Mouse (Mus musculus): ENCODE data around the gene Trp53bp2. TPM values are rescaled to one million over a fixed set of nuclear protein-coding genes. Genes with fewer than 3 reads are reported as not detected.

Trp53bp2 gene
- polyA plus RNA-seq, 1 experiment from 2014 or later: 12.3 TPM

DNA sequence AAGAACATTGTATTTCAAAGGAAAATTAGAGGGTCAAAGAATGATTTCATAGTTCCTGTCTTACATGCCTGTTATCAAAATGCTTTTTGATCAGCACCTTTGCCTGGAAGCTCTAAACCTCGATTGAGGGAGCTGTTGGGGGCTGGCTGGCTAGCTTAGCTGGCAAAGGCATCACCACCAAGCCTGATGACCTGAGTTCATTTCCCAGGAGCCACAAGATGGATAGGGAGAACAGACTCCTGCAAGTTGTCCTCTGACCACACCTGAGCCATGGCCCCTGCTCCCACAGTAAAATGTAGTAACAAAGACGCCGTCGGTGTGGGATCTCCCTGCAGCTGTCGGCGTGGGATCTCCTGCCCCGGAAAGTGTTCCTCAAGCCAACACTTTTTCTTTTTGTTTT, 32.1 kb upstream of the Trp53bp2 start:
- Histone ChIP-seq H3K36me3 (ENCODE audit: control insufficient read depth, insufficient read depth, low read length) (no peaks in the 10 kb centered on the region), H3K27me3 (replicated peaks; ENCODE audit: control insufficient read depth, insufficient read depth, low read length) (no peaks in the 10 kb centered on the region), H3K4me1 (replicated peaks; ENCODE audit: control insufficient read depth, insufficient read depth, low read length) (no peaks in the 10 kb centered on the region; the same call in 1 of the 2 replicates), H3K9ac (ENCODE audit: low read depth, low read length) (no peak overlapping the region), H3K4me3 (ENCODE audit: low read depth, low read length) (no peak overlapping the region), H3K9me3 (ENCODE audit: control insufficient read depth, low read length) (no peaks in the 10 kb centered on the region), H3K27ac (ENCODE audit: low read depth, low read length) (no peak overlapping the region), H3K4me2 (no peak overlapping the region)
- WGBS: 88% methylated on average over 7 of the region's 7 CpGs
- ATAC-seq (replicated peaks; ENCODE audit: low FRiP score) (no peak), DNase-seq (ENCODE audit: low spot score) (no peak)

- Histone ChIP-seq H3K9ac (ENCODE audit: low read depth, low read length) (no peak overlapping the region), H3K36me3 (ENCODE audit: control insufficient read depth, insufficient read depth, low read length) (no peaks in the 10 kb centered on the region), H3K4me1 (replicated peaks; ENCODE audit: control insufficient read depth, insufficient read depth, low read length) (no peaks in the 10 kb centered on the region), H3K27me3 (replicated peaks; ENCODE audit: control insufficient read depth, insufficient read depth, low read length) (no peaks in the 10 kb centered on the region), H3K9me3 (ENCODE audit: control insufficient read depth, low read length) (no peaks in the 10 kb centered on the region), H3K4me3 (ENCODE audit: low read depth, low read length) (no peak overlapping the region), H3K27ac (ENCODE audit: low read depth, low read length) (no peak overlapping the region), H3K4me2 (no peak overlapping the region)
- 76% methylated on average over 6 of the region's 6 CpGs for WGBS
- ATAC-seq (replicated peaks; ENCODE audit: low FRiP score) (no peak), DNase-seq (ENCODE audit: low spot score) (no peak)
These were observed 31.5 kb upstream of the Trp53bp2 start for GRCm38 (mm10) chr1:182377519-182377918.

DNA sequence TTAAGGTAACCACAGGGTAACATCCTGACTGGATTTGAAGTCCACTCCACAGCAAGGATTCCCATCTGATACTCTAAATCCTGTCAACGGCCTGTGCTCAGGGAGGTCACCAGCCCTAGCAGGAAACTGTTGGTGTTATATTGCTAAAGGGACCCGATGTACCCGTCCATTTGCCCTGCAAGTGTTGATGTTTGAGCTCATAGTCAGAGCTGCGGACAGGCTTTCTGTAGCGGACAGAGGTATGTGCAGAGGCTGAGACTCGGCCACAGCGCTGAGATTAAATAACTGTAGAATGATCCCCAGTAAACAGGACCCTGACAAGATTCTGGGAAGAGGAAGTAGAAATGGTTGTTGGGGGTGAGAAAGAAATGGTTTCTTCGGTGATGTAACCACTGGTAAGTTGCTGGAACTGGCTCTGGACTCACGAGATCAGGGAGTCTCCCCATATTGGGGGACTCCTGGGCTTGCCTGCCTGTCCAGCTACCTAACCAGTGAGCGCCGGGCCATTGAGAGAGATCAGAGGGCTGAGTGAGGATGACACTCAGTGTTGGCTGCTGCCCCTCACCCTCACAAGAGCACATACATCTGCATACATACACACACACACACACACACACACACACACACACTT, 30.7 kb upstream of the Trp53bp2 start:
- no peaks in the 10 kb centered on the region for H3K27me3 ChIP-seq (replicated peaks; ENCODE audit: control insufficient read depth, insufficient read depth, low read length)
- H3K4me2 ChIP-seq: no peak overlapping the region
- no peak overlapping the region for H3K4me3 ChIP-seq (ENCODE audit: low read depth, low read length)
- H3K36me3 ChIP-seq (ENCODE audit: control insufficient read depth, insufficient read depth, low read length): no peaks in the 10 kb centered on the region
- DNase-seq (ENCODE audit: low spot score) (no peak), ATAC-seq (replicated peaks; ENCODE audit: low FRiP score) (no peak)
- WGBS: 69% methylated on average over 11 of the region's 11 CpGs
- no peaks in the 10 kb centered on the region for H3K4me1 ChIP-seq (replicated peaks; ENCODE audit: control insufficient read depth, insufficient read depth, low read length)
- no peak overlapping the region for H3K27ac ChIP-seq (ENCODE audit: low read depth, low read length)
- H3K9me3 ChIP-seq (ENCODE audit: control insufficient read depth, low read length): no peaks in the 10 kb centered on the region
- H3K9ac ChIP-seq (ENCODE audit: low read depth, low read length): no peak overlapping the region

DNA sequence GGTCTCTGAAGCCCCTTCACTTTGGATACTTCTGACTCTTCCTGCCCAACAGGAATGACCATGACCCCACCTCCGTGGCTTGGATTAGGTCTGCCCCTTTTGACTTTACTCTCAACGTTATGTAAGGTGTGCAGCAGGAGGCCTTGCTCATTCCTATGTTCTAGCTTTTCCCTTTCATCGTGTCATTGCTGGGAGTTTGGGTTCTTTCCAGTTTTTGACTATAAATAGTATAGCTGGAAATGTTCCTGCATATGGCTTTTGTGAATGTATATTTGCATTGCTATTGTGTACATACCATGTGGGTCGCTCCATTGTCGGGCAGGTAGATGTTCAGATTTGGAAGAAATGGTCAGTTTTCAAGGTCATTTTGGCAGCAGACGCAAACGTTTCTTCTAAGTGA, 30.1 kb upstream of the Trp53bp2 start:
- no peaks in the 10 kb centered on the region for H3K36me3 ChIP-seq (ENCODE audit: control insufficient read depth, insufficient read depth, low read length)
- WGBS: 82% methylated on average over 7 of the region's 7 CpGs

GRCm38 (mm10) chr1:182380683-182381082, 28.3 kb upstream of the Trp53bp2 start:
- H3K4me2 ChIP-seq: no peak overlapping the region
- no peak overlapping the region for H3K4me3 ChIP-seq (ENCODE audit: low read depth, low read length)
- no peaks in the 10 kb centered on the region for H3K36me3 ChIP-seq (ENCODE audit: control insufficient read depth, insufficient read depth, low read length)
- H3K9me3 ChIP-seq (ENCODE audit: control insufficient read depth, low read length): no peaks in the 10 kb centered on the region
- DNase-seq (ENCODE audit: low spot score) (no peak), ATAC-seq (replicated peaks; ENCODE audit: low FRiP score) (no peak)
- H3K9ac ChIP-seq (ENCODE audit: low read depth, low read length): no peak overlapping the region
- H3K27me3 ChIP-seq (replicated peaks; ENCODE audit: control insufficient read depth, insufficient read depth, low read length): no peaks in the 10 kb centered on the region
- 65% methylated on average over 7 of the region's 7 CpGs for whole genome bisulfite sequencing
- no peak overlapping the region for H3K27ac ChIP-seq (ENCODE audit: low read depth, low read length)
- no peaks in the 10 kb centered on the region for H3K4me1 ChIP-seq (replicated peaks; ENCODE audit: control insufficient read depth, insufficient read depth, low read length)

More for the DNA sequence above, 30.1 kb upstream of the Trp53bp2 start:
- H3K4me1 ChIP-seq (replicated peaks; ENCODE audit: control insufficient read depth, insufficient read depth, low read length): no peaks in the 10 kb centered on the region
- H3K9me3 ChIP-seq (ENCODE audit: control insufficient read depth, low read length): no peaks in the 10 kb centered on the region
- H3K27ac ChIP-seq (ENCODE audit: low read depth, low read length): no peak overlapping the region
- no peak overlapping the region for H3K9ac ChIP-seq (ENCODE audit: low read depth, low read length)
- no peak for ATAC-seq (replicated peaks; ENCODE audit: low FRiP score)
- no peak overlapping the region for H3K4me3 ChIP-seq (ENCODE audit: low read depth, low read length)
- no peak overlapping the region for H3K4me2 ChIP-seq
- no peak for DNase-seq (ENCODE audit: low spot score)
- H3K27me3 ChIP-seq (replicated peaks; ENCODE audit: control insufficient read depth, insufficient read depth, low read length): no peaks in the 10 kb centered on the region

DNA sequence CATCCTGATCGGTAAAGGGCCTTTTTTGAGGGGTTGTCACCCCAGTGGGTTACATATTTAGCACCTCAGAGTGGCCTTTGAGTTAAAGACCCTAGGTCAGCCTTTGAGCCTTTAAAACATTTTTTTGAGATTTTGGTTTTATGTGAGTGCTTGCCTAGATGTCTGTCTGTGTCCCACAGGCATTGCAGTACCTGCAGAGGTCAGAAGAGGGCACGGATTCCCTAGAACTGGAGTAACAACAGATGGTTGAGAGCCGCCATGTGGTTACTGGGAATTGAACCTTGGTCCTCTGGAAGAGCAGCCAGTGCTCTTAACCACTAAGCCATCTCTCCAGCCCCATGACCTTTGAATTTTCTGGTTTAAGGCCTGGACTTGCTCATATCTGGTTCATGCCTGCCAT, 27.6 kb upstream of the Trp53bp2 start:
- H3K9me3 ChIP-seq (ENCODE audit: control insufficient read depth, low read length): no peaks in the 10 kb centered on the region
- H3K36me3 ChIP-seq (ENCODE audit: control insufficient read depth, insufficient read depth, low read length): no peaks in the 10 kb centered on the region
- no peak for ATAC-seq (replicated peaks; ENCODE audit: low FRiP score)
- H3K4me1 ChIP-seq (replicated peaks; ENCODE audit: control insufficient read depth, insufficient read depth, low read length): no peaks in the 10 kb centered on the region
- no peak for DNase-seq (ENCODE audit: low spot score)
- whole genome bisulfite sequencing: 68% methylated on average over 3 of the region's 3 CpGs
- no peak overlapping the region for H3K4me3 ChIP-seq (ENCODE audit: low read depth, low read length)
- no peak overlapping the region for H3K27ac ChIP-seq (ENCODE audit: low read depth, low read length)
- H3K4me2 ChIP-seq: no peak overlapping the region
- H3K27me3 ChIP-seq (replicated peaks; ENCODE audit: control insufficient read depth, insufficient read depth, low read length): no peaks in the 10 kb centered on the region
- H3K9ac ChIP-seq (ENCODE audit: low read depth, low read length): no peak overlapping the region

DNA sequence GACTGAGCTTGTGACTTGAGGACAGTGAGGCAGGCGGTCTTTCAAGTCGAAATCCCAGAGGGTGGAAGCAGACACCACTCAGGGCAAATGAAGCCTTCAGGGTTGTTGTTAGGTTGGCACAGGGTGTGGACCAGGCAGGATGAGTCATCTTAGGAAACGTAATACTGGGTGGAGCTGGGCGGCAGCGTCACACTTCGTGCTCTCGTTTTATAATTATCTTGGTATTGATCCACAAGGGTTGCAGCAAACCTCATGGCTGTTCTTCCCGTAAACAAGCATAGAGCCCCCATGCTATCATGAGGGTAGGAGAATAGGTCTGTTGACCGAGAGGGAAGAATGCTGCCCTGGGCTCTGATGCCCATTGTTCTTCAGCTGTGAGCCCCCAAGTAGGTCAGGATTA, 25.9 kb upstream of the Trp53bp2 start:
- no peaks in the 10 kb centered on the region for H3K27me3 ChIP-seq (replicated peaks; ENCODE audit: control insufficient read depth, insufficient read depth, low read length)
- H3K4me1 ChIP-seq (replicated peaks; ENCODE audit: control insufficient read depth, insufficient read depth, low read length): no peaks in the 10 kb centered on the region
- WGBS: 71% methylated on average over 9 of the region's 9 CpGs
- H3K4me3 ChIP-seq (ENCODE audit: low read depth, low read length): no peak overlapping the region
- H3K36me3 ChIP-seq (ENCODE audit: control insufficient read depth, insufficient read depth, low read length): no peaks in the 10 kb centered on the region
- no peak overlapping the region for H3K27ac ChIP-seq (ENCODE audit: low read depth, low read length)
- ATAC-seq (replicated peaks; ENCODE audit: low FRiP score) (no peak), DNase-seq (ENCODE audit: low spot score) (no peak)
- H3K9ac ChIP-seq (ENCODE audit: low read depth, low read length): no peak overlapping the region
- H3K4me2 ChIP-seq: no peak overlapping the region
- no peaks in the 10 kb centered on the region for H3K9me3 ChIP-seq (ENCODE audit: control insufficient read depth, low read length)

DNA sequence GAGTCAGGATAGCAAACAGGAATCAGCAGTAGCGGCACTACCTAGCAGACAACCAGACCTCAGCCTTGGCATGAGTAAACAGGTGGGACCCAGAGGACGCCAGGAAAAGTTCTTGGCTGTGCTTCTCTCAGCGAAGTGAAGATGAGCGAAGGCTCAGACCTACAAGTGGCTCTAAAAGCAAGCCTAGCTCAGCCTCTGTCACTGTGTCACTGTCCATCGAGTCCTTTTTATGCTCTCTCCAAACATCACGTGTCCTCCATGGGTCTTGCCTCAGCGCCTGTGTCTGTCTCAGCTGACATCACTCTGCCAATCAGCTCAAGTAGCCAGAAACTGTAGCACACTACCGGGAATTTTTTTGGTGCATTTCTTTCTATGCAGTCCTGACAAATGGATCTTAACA, 22.5 kb upstream of the Trp53bp2 start:
- Histone ChIP-seq H3K9me3 (ENCODE audit: control insufficient read depth, low read length) (no peaks in the 10 kb centered on the region), H3K36me3 (ENCODE audit: control insufficient read depth, insufficient read depth, low read length) (no peaks in the 10 kb centered on the region), H3K4me1 (replicated peaks; ENCODE audit: control insufficient read depth, insufficient read depth, low read length) (no peaks in the 10 kb centered on the region), H3K4me2 (no peak overlapping the region), H3K9ac (ENCODE audit: low read depth, low read length) (no peak overlapping the region), H3K27ac (ENCODE audit: low read depth, low read length) (no peak overlapping the region), H3K4me3 (ENCODE audit: low read depth, low read length) (no peak overlapping the region), H3K27me3 (replicated peaks; ENCODE audit: control insufficient read depth, insufficient read depth, low read length) (no peaks in the 10 kb centered on the region)
- 79% methylated on average over 8 of the region's 8 CpGs for WGBS
- DNase-seq (ENCODE audit: low spot score) (no peak), ATAC-seq (replicated peaks; ENCODE audit: low FRiP score) (no peak)

- DNase-seq (ENCODE audit: low spot score) (no peak), ATAC-seq (replicated peaks; ENCODE audit: low FRiP score) (no peak)
- WGBS: 58% methylated on average over 4 of the region's 4 CpGs
- H3K9me3 ChIP-seq (ENCODE audit: control insufficient read depth, low read length): no peaks in the 10 kb centered on the region
- no peak overlapping the region for H3K9ac ChIP-seq (ENCODE audit: low read depth, low read length)
- H3K4me1 ChIP-seq (replicated peaks; ENCODE audit: control insufficient read depth, insufficient read depth, low read length): no peaks in the 10 kb centered on the region
- H3K4me3 ChIP-seq (ENCODE audit: low read depth, low read length): no peak overlapping the region
- no peaks in the 10 kb centered on the region for H3K36me3 ChIP-seq (ENCODE audit: control insufficient read depth, insufficient read depth, low read length)
- H3K4me2 ChIP-seq: no peak overlapping the region
- no peak overlapping the region for H3K27ac ChIP-seq (ENCODE audit: low read depth, low read length)
- no peaks in the 10 kb centered on the region for H3K27me3 ChIP-seq (replicated peaks; ENCODE audit: control insufficient read depth, insufficient read depth, low read length)
These were observed 20.2 kb upstream of the Trp53bp2 start for GRCm38 (mm10) chr1:182388729-182389128.

Data from liver, embryonic 11.5 days (tissue).